Comparison of ENCODE assay signal across 8 mouse cellular contexts in genomic region chr10:127266112-127267091, GRCm38 (mm10). TPM values are rescaled to one million over a fixed set of nuclear protein-coding genes. Genes with fewer than 3 reads are reported as not detected.
A peak's percentile ranks its signal among the peaks of the same experiment; 100 is the strongest.
DNase-seq lines count a peak whose midpoint lies in the region; ATAC-seq and TF ChIP-seq lines count a peak whose summit lies in the region.

TSS of gene Dctn2 (plus strand) at chr10:127266368.

- WGBS in embryonic facial prominence, embryonic 14.5 days: under 1% methylated on average over 60 of the region's 70 CpGs
- under 1% methylated on average over 48 of the region's 70 CpGs for WGBS in limb, embryonic 14.5 days
- WGBS in midbrain, postnatal 0 days: under 1% methylated on average over 70 of the region's 70 CpGs

- H3K27me3 ChIP-seq in embryonic facial prominence, embryonic 14.5 days (replicated peaks; ENCODE audit: control insufficient read depth, insufficient read depth, low read length): peaks cover 16% of the 10 kb centered on the region
- no peaks in the 10 kb centered on the region; the same call in 1 of the 2 replicates for H3K27me3 ChIP-seq in limb, embryonic 14.5 days (ENCODE audit: control insufficient read depth, insufficient read depth, low read length)
- H3K27me3 ChIP-seq in midbrain, postnatal 0 days (ENCODE audit: insufficient read depth, low read length): no peaks in the 10 kb centered on the region

- TF ChIP-seq CTCF in midbrain, postnatal 0 days (IDR thresholded peaks at IDR 0.05): peak; percentile 39; the same call in 1 of the 2 replicates

- peak; percentile 98 for ATAC-seq in embryonic facial prominence, embryonic 14.5 days (ENCODE audit: low read depth)
- peak; percentile 97 for ATAC-seq in limb, embryonic 14.5 days (ENCODE audit: low FRiP score, low read depth)
- peak; percentile 96 for ATAC-seq in midbrain, postnatal 0 days (ENCODE audit: low FRiP score)

- H3K4me1 ChIP-seq in embryonic facial prominence, embryonic 14.5 days (ENCODE audit: control insufficient read depth, insufficient read depth, low read length): peaks cover 16% of the 10 kb centered on the region
- peaks cover 14% of the 10 kb centered on the region for H3K4me1 ChIP-seq in limb, embryonic 14.5 days (ENCODE audit: control insufficient read depth, insufficient read depth, low read length)
- peaks cover 12% of the 10 kb centered on the region; the same call in 1 of the 2 replicates for H3K4me1 ChIP-seq in midbrain, postnatal 0 days (ENCODE audit: insufficient read depth, low read length)

- no peaks in the 10 kb centered on the region for H3K9me3 ChIP-seq in embryonic facial prominence, embryonic 14.5 days (ENCODE audit: control insufficient read depth, low read length)
- no peaks in the 10 kb centered on the region for H3K9me3 ChIP-seq in limb, embryonic 14.5 days (ENCODE audit: control insufficient read depth, low read length)
- H3K9me3 ChIP-seq in midbrain, postnatal 0 days (ENCODE audit: low read length): no peaks in the 10 kb centered on the region

- peak within 1 kb of the TSS; percentile 100 for H3K4me3 ChIP-seq in embryonic facial prominence, embryonic 14.5 days (ENCODE audit: low read depth, low read length)
- H3K4me3 ChIP-seq in limb, embryonic 14.5 days (replicated peaks; ENCODE audit: low read length): peak within 1 kb of the TSS; percentile 98
- H3K4me3 ChIP-seq in midbrain, postnatal 0 days (ENCODE audit: low read depth, low read length): peak within 1 kb of the TSS; percentile 86

- peaks cover 30% of the 10 kb centered on the region for H3K36me3 ChIP-seq in embryonic facial prominence, embryonic 14.5 days (ENCODE audit: control insufficient read depth, insufficient read depth, low read length)
- peaks cover 31% of the 10 kb centered on the region for H3K36me3 ChIP-seq in limb, embryonic 14.5 days (ENCODE audit: control insufficient read depth, insufficient read depth, low read length)
- peaks cover 20% of the 10 kb centered on the region for H3K36me3 ChIP-seq in midbrain, postnatal 0 days (ENCODE audit: insufficient read depth, low read length)

- peak; percentile 65; the same call in 1 of the 2 replicates for TF ChIP-seq POLR2A in limb, embryonic 14.5 days (IDR thresholded peaks at IDR 0.05; ENCODE audit: borderline replicate concordance, extremely low read depth, insufficient read depth, insufficient read length)

- peak; percentile 92 for DNase-seq in 3134 (ENCODE audit: extremely low read depth, insufficient read length, low spot score)
- DNase-seq in adrenal gland, postnatal 4 days (ENCODE audit: low spot score in 2 of 2): peak; percentile 75 to 86
- DNase-seq in embryonic facial prominence, embryonic 14.5 days (ENCODE audit: low spot score): peak; percentile 98
- DNase-seq in heart, adult 8-10 months (ENCODE audit: low spot score): peak; percentile 95
- peak; percentile 97 for DNase-seq in kidney, adult 9 months
- DNase-seq in limb, embryonic 14.5 days (ENCODE audit: low spot score): peak; percentile 97
- peak; percentile 98 for DNase-seq in midbrain, postnatal 0 days (ENCODE audit: low spot score)
- DNase-seq in spleen, postnatal 14 days (ENCODE audit: low spot score in 2 of 2): peak; percentile 83 to 89

- H3K9ac ChIP-seq in embryonic facial prominence, embryonic 14.5 days (ENCODE audit: low read depth, low read length): peak within 1 kb of the TSS; percentile 100
- H3K9ac ChIP-seq in limb, embryonic 14.5 days (ENCODE audit: low read depth, low read length, severe bottlenecking): peak within 1 kb of the TSS; percentile 97
- peak within 1 kb of the TSS; percentile 98 for H3K9ac ChIP-seq in midbrain, postnatal 0 days (replicated peaks; ENCODE audit: low read length, poor library complexity, severe bottlenecking)

- H3K27ac ChIP-seq in embryonic facial prominence, embryonic 14.5 days (replicated peaks; ENCODE audit: low read depth, low read length): peak within 1 kb of the TSS; percentile 85
- peak within 1 kb of the TSS; percentile 70 for H3K27ac ChIP-seq in limb, embryonic 14.5 days (replicated peaks; ENCODE audit: low read depth, low read length)
- H3K27ac ChIP-seq in midbrain, postnatal 0 days (ENCODE audit: low read depth, low read length): peak within 1 kb of the TSS; percentile 94

- H3K4me2 ChIP-seq in embryonic facial prominence, embryonic 14.5 days (ENCODE audit: low read depth, low read length): peak within 1 kb of the TSS; percentile 83
- H3K4me2 ChIP-seq in limb, embryonic 14.5 days (replicated peaks; ENCODE audit: low read depth, low read length, severe bottlenecking): peak within 1 kb of the TSS; percentile 92
- H3K4me2 ChIP-seq in midbrain, postnatal 0 days (ENCODE audit: low read depth, low read length, poor library complexity, severe bottlenecking): peak within 1 kb of the TSS; percentile 84

RNA-seq across cellular contexts. Expression of gene Dctn2, which starts in this region (rescaled TPM):
- total RNA-seq in adrenal gland, postnatal 4 days (2021): 100 to 1,000 TPM; 191 to 198 TPM
- 166 and 186 TPM in 2 replicates for polyA plus RNA-seq in embryonic facial prominence, embryonic 14.5 days (2014; fragmentation: Nextera tagmentation; extraction: Ambion mirVana)
- 100 to 1,000 TPM; 143 to 151 (median 146) TPM for total RNA-seq in heart, adult 8-10 months (2022)
- polyA plus RNA-seq in limb, embryonic 14.5 days (2012; rRNA removed): 221 and 240 TPM in 2 replicates
- polyA plus RNA-seq in limb, embryonic 14.5 days (2014; fragmentation: Nextera tagmentation; extraction: Ambion mirVana): 168 and 178 TPM in 2 replicates
- total RNA-seq in midbrain, postnatal 0 days (2014; rRNA removed): 274 and 309 TPM in 2 replicates
- 318 and 345 TPM in 2 replicates for polyA plus RNA-seq in midbrain, postnatal 0 days (2015; fragmentation: Nextera tagmentation; extraction: Ambion mirVana)

Comparison
In these comparisons a context has a peak if more than half of its experiments do, and no peak if none do; other contexts are left out.
1. Peak in every context shown above with its lines: DNase-seq, ATAC-seq, H3K4me3 ChIP-seq and H3K27ac ChIP-seq.